Mouse (Mus musculus): ENCODE measurements around the gene Serpina1b. TPM values are rescaled to one million over a fixed set of nuclear protein-coding genes. Genes with fewer than 3 reads are reported as not detected.
"Not testable (repeated sequence)": the region's sequence is repeated elsewhere in the genome, so short reads cannot be mapped to it uniquely, and the experiment has no call there.

The Serpina1b gene
- total RNA-seq, 2 experiments from 2014 or later: 0.74 TPM; not detected in 1

GRCm38 (mm10) chr12:103705547-103705946 lies 124.6 kb downstream of the Serpina1b start:
- DNase-seq: no peak
- intact Hi-C loops (cut with DNase I): loop anchor here (10.0 kb wide), 1 partner anchor 161 kb away; no protein-coding TSS in a partner anchor

GRCm38 (mm10) chr12:103700144-103700750 lies 129.9 kb downstream of the Serpina1b start:
- DNase-seq: no peak
- intact Hi-C loops (cut with DNase I): loop anchor here (10.0 kb wide), 1 partner anchor 155 kb away; no protein-coding TSS in a partner anchor

GRCm38 (mm10) chr12:103695429-103695828 lies 134.7 kb downstream of the Serpina1b start, which contains the start of gene Serpina1f:
Gene Serpina1f (minus strand): TSS chr12:103695529.
- DNase-seq: no peak
- intact Hi-C loops (cut with DNase I): no loop called here

- intact Hi-C loops (cut with DNase I): no loop called here
- DNase-seq: no peak
Measured at GRCm38 (mm10) chr12:103688221-103688814, 141.9 kb downstream of the Serpina1b start.

GRCm38 (mm10) chr12:103687021-103687420 lies 143.2 kb downstream of the Serpina1b start:
- DNase-seq: no peak
- intact Hi-C loops (cut with DNase I): no loop called here

GRCm38 (mm10) chr12:103686050-103686449 lies 144.1 kb downstream of the Serpina1b start:
- DNase-seq: no peak
- intact Hi-C loops (cut with DNase I): no loop called here

- intact Hi-C loops (cut with DNase I): no loop called here
- no peak for DNase-seq
Measured at GRCm38 (mm10) chr12:103685386-103685785, 144.8 kb downstream of the Serpina1b start.

- DNase-seq: no peak
- intact Hi-C loops (cut with DNase I): no loop called here
Measured at GRCm38 (mm10) chr12:103683775-103684174, 146.4 kb downstream of the Serpina1b start.

- intact Hi-C loops (cut with DNase I): no loop called here
- DNase-seq: no peak
Measured at GRCm38 (mm10) chr12:103681739-103682138, 148.4 kb downstream of the Serpina1b start.

GRCm38 (mm10) chr12:103681169-103681568 lies 149.0 kb downstream of the Serpina1b start:
- intact Hi-C loops (cut with DNase I): no loop called here
- no peak for DNase-seq

- intact Hi-C loops (cut with DNase I); DNase-seq: not testable (repeated sequence)
Measured at GRCm38 (mm10) chr12:103679853-103680252, 150.3 kb downstream of the Serpina1b start.

Other genes starting within 250 kb of the Serpina1b start
- not detected for gene Serpina10, start 198.9 kb downstream of the Serpina1b start, total RNA-seq (2021)
- not detected for gene Serpina6, start 173.2 kb downstream of the Serpina1b start, total RNA-seq (2021)
- not detected for gene Serpina16, start 154.2 kb downstream of the Serpina1b start, total RNA-seq (2021)
- not detected for gene Serpina1f, start 134.8 kb downstream of the Serpina1b start, total RNA-seq (2021)
- under 1 TPM in 1 of 2 experiments, not detected in 1; 0.69 TPM for gene Serpina1d, start 56.8 kb downstream of the Serpina1b start, total RNA-seq (2021)
- not detected for gene Serpina1a, start 33.2 kb upstream of the Serpina1b start, total RNA-seq (2021)
- gene Serpina1c, start 74.5 kb upstream of the Serpina1b start, total RNA-seq (2021): under 1 TPM in 1 of 2 experiments, not detected in 1; 0.43 TPM
- not detected for gene Serpina1e, start 128.6 kb upstream of the Serpina1b start, total RNA-seq (2021)
- not detected for gene Serpina11, start 159.6 kb upstream of the Serpina1b start, total RNA-seq (2021)
- not detected for gene Serpina9, start 183.4 kb upstream of the Serpina1b start, total RNA-seq (2021)
- gene Serpina12, start 214.1 kb upstream of the Serpina1b start, total RNA-seq (2021): not detected

Measured in gastrocnemius, postnatal 36 days (tissue).